Mouse (Mus musculus): ENCODE measurements around the gene Lhx1.

- no peak for TF ChIP-seq CTCF (IDR thresholded peaks at IDR 0.05; ENCODE audit: low read depth, low read length)
- no peak for TF ChIP-seq GATA1 (IDR thresholded peaks at IDR 0.05; ENCODE audit: borderline replicate concordance, low read length)
- TF ChIP-seq POLR2AphosphoS5 (IDR thresholded peaks at IDR 0.05; ENCODE audit: insufficient replicate concordance, low read depth, low read length), result no peak
- TF ChIP-seq GATA2 (IDR thresholded peaks at IDR 0.05; ENCODE audit: borderline replicate concordance, low read depth, low read length), result no peak
- TF ChIP-seq TAL1 (conservative IDR thresholded peaks at IDR 0.05; ENCODE audit: low read depth, low read length), result no peak
Measured at GRCm38 (mm10) chr11:84524511-84525270, 644 bp downstream of the Lhx1 start.

Measured in G1E (cell line).